Mouse (Mus musculus): Measurements from ENCODE around the gene Tgfb1.
A peak's percentile ranks its signal among the peaks of the same experiment; 100 is the strongest.

Tgfb1 gene

GRCm38 (mm10) chr7:25675405-25675804 is 11.4 kb upstream of the Tgfb1 start:
- DNase-seq (ENCODE audit: low read depth, low spot score), result no peak

GRCm38 (mm10) chr7:25676085-25676781 is 10.6 kb upstream of the Tgfb1 start:
- peak; percentile 76 for DNase-seq (ENCODE audit: low read depth, low spot score)

- no peak for DNase-seq (ENCODE audit: low read depth, low spot score)
Observed at GRCm38 (mm10) chr7:25677013-25677412, 9.8 kb upstream of the Tgfb1 start.

GRCm38 (mm10) chr7:25679971-25680370 is 6.8 kb upstream of the Tgfb1 start:
- no peak for DNase-seq (ENCODE audit: low read depth, low spot score)

GRCm38 (mm10) chr7:25680514-25681258 is 6.1 kb upstream of the Tgfb1 start, which contains the start of gene B9d2:
Gene B9d2, plus strand, starts transcription at chr7:25680780.
- peak; percentile 94 for DNase-seq (ENCODE audit: low read depth, low spot score)

- DNase-seq (ENCODE audit: low read depth, low spot score), result no peak
Observed at GRCm38 (mm10) chr7:25681341-25682231, 5.2 kb upstream of the Tgfb1 start.

- DNase-seq (ENCODE audit: low read depth, low spot score), result no peak
Observed at GRCm38 (mm10) chr7:25683474-25684180, 3.2 kb upstream of the Tgfb1 start.

GRCm38 (mm10) chr7:25684659-25685058 is 2.1 kb upstream of the Tgfb1 start:
- no peak for DNase-seq (ENCODE audit: low read depth, low spot score)

GRCm38 (mm10) chr7:25685926-25686470 is 804 bp upstream of the Tgfb1 start:
- no peak for DNase-seq (ENCODE audit: low read depth, low spot score)

- DNase-seq (ENCODE audit: low read depth, low spot score), result no peak
Observed at GRCm38 (mm10) chr7:25687811-25688401, 1.1 kb downstream of the Tgfb1 start.

- no peak for DNase-seq (ENCODE audit: low read depth, low spot score)
Observed at GRCm38 (mm10) chr7:25688810-25689586, 2.2 kb downstream of the Tgfb1 start.

- no peak for DNase-seq (ENCODE audit: low read depth, low spot score)
Observed at GRCm38 (mm10) chr7:25689603-25690021, 2.8 kb downstream of the Tgfb1 start.

- no peak for DNase-seq (ENCODE audit: low read depth, low spot score)
Observed at GRCm38 (mm10) chr7:25690051-25690450, 3.2 kb downstream of the Tgfb1 start.

GRCm38 (mm10) chr7:25694104-25694503 is 7.3 kb downstream of the Tgfb1 start:
- no peak for DNase-seq (ENCODE audit: low read depth, low spot score)

GRCm38 (mm10) chr7:25699851-25700250 is 13.0 kb downstream of the Tgfb1 start:
- DNase-seq (ENCODE audit: low read depth, low spot score), result no peak

GRCm38 (mm10) chr7:25700732-25701131 is 13.9 kb downstream of the Tgfb1 start:
- DNase-seq (ENCODE audit: low read depth, low spot score), result no peak

GRCm38 (mm10) chr7:25702350-25702749 is 15.5 kb downstream of the Tgfb1 start:
- no peak for DNase-seq (ENCODE audit: low read depth, low spot score)

- DNase-seq (ENCODE audit: low read depth, low spot score), result no peak
Observed at GRCm38 (mm10) chr7:25703793-25704494, 17.1 kb downstream of the Tgfb1 start.

GRCm38 (mm10) chr7:25704716-25705364 is 18.0 kb downstream of the Tgfb1 start:
- DNase-seq (ENCODE audit: low read depth, low spot score), result no peak

All from retina, postnatal 7 days (tissue).